Mouse (Mus musculus) lung, postnatal 4 days (tissue): ENCODE measurements around the gene Fbxo17.
"Not testable (repeated sequence)": the region's sequence is repeated elsewhere in the genome, so short reads cannot be mapped to it uniquely, and the experiment has no call there.

Experiments used
- DNase-seq, 2 experiments: peaks; one replicate each; pipeline ENCODE4 v3.0.0; 2021

The Fbxo17 gene

DNA sequence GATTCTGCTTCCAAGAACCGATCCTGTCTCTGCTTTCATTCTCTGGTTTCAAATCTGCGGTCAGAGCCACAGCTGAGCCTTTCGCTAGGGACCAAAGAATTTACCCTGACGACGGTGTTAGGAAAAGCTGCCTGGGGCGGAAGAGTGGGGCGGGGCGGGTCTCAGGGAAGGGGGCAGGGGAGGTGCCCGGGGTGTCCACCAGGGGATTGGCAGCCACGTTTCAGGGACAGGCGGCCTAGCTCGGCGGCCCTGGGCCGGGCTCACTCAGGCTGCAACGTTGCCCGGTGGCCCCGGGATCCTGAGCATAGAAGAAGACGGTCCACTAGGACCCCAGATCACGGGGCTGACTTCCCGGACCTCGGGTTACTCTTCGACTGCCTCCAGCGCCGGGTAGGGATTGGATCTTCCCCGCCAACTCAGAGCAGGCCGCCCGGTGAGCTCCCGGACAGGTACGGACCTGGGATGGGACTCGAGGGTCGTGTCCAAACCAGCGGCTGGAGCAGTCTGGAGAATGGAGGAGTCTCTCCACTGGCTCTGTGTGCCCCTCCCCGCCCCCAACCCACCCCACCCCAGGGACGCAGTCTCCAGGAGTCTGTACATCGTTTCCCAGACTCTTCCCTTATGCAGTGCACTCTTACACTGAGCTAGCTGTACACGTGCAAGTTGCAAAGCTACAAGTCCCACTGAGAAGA lies at the start of gene Fbxo17:
Gene Fbxo17 (plus strand): TSS at position 215 of the 692 bp plus-strand sequence.
- DNase-seq = peak; percentile 76 to 77

DNA sequence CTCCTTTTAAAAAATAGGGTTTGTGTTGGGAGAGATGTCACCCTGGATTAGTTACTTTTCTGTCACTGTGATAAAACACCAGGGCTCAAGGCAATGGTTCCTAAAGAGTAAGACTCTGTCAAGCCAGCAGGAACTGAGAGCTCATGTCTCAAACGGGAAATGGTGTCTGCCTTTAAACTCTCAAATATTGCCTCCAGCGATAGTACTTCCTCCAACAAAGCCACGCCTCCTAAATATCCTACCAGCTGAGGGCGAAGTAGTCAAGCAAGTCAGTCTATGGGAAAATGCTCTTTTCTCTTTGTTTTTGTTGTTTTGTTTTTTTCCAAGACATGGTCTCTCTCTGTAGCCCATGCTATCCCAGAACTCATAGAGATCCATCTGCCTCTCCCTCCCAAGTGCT lies 45.4 kb upstream of the Fbxo17 start:
- DNase-seq = no peak

DNA sequence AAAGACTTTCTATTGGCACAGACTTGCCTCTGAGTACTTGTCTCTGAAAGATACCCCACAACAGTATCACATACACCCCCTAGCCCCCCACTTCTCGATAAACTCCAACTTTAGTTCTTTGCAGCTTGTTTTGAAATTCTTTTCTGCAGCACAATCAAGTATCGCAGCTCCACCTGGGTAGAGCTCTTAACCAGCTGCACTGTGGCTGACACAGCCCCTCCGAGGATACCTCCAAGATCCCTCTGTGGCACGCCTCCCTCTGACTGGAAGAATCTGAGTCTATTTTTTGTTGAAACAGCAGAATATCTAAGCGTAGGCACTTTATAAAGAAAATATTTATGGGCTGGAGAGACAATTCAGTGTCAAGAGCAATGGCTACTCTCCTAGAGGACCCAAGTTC lies 44.3 kb upstream of the Fbxo17 start:
- DNase-seq = no peak

DNA sequence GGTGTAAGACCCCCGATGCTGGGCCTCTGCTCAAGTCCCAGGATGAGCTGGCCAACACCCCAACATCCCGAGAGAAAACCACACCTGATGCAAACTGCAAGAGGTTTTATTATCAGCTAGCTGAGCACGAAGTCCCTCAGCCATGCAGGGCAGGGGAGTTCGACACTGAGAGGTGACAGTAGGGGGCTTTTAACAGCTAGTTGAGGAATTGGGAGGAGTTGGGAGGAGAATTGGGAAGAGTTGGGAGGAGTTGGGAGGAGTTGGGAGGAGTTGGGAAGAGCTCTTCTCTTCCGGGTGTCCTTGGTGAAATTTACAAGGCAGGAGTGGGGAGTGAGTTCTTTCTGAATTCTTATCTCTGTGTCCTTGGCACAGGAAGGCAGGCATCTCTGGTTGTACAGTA lies 43.8 kb upstream of the Fbxo17 start:
- DNase-seq = not testable (repeated sequence)

DNA sequence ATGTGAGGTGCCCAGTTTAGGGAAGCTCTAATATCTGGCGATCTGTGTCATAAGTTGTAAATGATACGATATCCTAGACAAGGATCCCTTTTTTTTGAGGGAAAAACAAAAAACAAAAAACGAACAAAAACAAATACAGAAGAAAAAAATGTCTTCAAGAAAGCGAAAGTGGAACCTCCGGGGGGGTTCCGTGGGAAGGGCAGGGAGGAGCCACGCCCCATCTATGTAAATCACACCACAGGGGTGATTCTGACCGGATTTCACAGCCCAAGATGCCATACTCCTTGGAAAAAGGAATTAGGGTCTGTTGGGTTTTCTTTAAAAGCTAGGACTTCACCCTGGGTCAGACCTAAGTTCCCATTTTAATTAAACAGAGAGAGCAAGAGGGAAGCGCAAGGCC lies 41.6 kb upstream of the Fbxo17 start:
- no peak for DNase-seq

DNA sequence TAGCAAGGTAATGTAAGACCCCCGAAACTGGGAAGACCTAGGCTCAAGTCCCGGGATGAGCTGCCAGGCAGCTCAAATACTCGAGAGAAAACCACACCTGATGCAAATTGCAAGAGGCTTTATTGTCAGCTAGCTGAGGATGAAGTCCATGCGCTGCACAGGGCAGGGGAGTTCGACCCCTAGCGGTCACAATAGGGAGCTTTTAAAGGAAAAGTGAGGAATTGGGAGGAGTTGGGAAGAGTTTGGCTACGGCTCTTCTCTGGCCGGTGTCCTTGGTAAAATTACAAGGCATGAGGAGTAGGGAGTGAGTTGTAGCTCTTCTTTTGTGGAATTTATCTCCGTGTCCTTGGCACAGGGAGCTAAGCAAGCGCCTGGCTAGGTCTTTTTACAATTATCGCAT lies 40.9 kb upstream of the Fbxo17 start:
- DNase-seq = peak in 1 of 2 experiments; percentile 55

DNA sequence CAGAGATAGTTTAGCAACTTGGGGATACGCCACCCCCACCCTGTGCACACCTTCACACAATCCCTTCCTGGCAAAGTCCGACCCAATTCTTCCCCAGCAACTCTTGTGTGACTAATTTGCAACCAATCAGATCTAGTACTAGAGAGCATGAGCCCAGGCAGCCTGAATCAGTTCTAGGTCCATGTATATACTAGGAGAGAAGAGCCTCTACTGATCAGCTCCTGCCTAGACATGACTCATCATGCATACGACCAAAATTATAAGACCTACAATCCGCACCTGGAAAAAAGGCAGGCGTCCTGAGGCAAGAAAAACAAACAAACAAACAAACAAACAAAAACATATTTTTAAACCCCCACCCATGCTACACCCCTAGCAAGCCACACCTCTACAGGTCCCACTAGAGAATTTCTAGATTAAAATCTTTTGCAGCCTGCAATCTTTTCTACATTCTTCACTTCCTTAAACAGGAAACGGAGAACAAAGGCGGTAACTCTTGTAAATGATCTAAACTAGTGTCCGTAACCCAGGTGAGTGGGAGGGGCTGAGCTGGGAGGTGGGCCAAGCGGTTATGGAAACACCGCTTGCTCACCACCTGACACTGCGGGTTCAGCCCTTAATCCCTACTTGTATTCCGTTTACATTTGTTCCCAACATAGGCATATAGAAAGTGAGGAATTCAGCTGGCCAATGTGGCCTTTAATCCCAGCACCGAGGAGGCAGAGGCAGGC lies 39.6 kb upstream of the Fbxo17 start:
- DNase-seq = no peak

DNA sequence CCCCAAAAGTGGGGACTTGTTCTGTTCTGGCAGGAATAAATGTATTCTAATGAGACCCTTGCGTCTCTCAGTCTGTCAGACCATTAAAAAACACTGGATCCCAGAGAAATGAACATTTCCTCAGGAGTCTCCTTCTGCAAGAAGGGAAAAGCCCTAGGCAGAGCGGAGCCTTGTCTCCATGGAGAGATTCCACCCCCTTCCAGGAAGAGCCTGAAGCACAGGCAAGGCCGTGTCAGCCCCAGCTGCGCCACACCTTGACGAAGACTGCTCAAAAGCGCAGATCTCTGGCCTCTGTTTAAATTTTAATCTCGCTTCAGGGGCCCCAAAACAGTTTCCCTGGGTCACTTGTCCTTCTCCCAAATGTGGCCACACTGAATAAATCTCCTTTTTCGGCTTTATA lies 39.0 kb upstream of the Fbxo17 start:
- DNase-seq = no peak

DNA sequence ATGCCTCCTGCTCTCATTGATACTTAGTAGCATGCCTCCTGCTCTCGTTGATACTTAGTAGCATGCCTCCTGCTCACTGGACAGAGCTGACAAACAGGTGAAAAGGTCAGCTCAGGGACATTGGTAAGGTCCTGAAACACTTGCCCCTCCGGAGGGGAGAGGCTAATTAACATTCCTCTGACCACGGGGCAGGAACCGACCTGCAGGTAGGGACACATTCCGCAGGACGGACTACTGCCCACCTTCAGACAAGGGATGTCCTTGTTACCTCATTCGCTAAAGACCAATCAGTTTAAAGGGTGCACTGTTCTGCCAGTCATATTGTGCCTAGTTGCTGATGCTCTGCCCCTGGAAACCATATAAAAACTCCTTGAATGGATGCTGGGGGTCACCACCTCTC lies 25.5 kb upstream of the Fbxo17 start:
- no peak for DNase-seq

DNA sequence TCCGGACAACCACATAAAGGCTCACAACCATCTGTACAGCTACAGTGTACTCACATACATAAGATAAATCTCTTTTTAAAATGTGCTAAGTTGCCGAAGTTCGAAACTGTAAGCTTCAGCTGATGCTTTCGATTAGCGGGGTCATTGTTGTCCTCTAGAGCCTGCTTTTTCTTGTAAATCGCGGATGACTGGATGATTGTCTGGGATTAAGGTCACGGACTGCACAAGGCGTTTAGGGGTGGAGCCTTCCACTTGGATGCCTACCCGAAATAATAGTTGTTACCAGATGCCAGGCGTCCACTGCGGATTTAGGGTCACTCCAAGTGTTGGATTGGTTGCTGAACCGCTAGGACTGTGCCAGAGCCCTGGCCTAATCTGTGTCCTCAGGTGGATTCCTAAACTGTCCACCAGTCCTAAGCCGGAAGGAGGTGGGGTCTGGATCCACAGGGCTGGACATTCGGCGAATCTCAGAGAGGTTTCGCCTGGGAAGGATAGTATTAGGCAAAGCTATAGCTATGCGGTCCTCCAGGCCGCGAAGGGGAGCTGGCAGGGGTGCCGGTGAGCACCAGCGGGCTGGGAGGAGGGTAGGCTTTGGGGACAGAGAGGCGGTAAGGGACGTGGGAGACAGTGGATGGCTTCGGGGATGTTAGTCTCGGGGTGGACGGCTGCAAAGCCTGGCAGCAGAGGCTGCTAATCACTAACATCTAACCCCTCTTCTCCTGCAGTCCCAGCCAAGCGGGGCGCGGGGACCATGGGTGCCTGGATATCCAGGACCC lies 23.9 kb upstream of the Fbxo17 start, which contains the start of gene Fbxo27:
Gene Fbxo27 (plus strand): TSS at position 305 of the 776 bp plus-strand sequence.
- DNase-seq = peak; percentile 17 to 48

DNA sequence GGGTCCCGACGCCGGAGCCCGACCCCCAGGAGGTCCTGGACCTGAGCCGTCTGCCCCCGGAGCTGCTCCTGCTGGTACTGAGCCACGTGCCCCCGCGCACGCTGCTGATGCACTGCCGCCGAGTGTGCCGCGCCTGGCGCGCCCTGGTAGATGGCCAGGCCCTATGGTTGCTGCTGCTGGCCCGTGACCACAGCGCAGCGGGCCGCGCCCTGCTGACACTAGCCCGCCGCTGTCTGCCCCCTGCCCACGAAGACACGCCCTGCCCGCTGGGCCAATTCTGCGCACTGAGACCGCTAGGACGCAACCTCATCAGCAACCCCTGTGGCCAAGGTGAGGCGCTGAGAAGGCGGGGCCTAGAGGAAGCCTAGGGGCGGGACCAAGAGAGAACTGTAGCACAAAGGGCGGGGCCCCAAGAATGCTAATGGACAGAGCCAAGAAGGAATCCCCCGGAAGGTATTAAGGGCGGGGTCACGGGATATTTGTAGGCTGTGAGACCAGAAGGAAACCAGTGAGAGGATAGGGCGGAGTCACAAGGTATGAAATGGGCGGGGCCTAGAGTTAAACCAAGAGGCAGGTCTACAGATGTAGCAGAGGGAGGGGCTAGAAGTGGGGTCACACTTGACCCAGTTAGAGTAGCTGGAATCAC lies 23.2 kb upstream of the Fbxo17 start:
- DNase-seq = peak; percentile 88 to 90

DNA sequence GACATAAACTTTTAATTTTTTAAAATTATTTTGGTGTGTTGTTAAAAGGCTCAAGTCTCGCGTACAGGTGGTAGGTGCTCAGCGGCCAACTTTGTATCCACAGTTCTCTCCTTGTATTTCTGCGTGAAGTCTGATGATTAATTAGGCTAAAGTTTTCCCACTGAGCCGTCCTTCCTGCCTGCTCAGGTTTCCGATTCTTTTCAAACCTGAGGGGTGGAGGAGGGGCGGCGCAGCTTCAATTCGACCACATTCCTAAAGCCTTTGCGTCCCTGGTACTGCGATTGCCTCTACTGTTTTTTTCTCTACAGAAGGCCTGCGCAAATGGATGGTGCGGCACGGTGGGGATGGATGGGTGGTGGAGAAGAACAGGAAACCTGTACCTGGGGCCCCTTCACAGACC lies 22.2 kb upstream of the Fbxo17 start:
- peak in 1 of 2 experiments; percentile 5 for DNase-seq

DNA sequence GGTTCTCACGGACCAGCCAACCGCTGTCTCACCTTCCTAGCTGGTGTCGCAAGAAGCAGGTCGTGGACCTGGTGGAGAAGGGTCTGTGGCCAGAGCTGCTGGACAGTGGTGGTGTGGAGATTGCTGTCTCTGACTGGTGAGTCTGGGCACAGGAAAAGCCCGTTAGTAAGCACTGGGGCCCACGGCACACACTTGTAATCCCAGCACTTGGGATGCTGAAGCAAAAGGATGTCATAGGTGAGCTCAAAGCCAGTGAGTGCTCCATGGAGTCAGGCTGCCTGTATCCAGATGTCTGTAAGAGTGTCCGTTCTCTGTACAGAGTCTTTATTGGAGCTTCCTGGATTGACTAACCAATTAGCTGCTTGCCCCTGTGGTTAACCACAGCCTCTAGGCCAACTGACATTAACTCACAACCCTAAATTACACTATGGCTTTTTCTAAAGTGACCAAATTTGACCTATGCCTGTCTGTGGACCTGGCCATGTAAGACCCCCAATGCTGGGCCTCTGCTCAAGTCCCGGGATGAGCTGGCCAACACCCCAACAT lies 21.6 kb upstream of the Fbxo17 start:
- no peak for DNase-seq

DNA sequence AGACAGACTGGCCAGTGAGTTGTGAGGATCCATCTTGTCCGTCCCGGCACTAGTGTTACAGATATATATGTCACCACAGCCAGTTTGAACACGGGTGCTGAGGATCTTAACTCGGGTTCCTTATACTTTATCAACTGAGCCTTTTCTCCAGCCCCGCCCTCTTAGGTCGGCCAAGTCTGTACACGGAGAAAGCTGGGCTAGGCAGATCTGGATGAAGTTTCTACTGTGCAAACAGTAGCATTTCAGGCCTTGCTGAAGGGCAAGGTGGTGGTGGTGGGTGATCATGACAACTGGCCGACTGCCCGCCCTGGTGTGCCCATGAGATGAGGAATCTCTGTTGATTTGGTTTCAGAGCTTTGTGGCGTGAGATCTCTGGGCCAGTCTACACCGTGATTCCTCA lies 19.3 kb upstream of the Fbxo17 start:
- DNase-seq = no peak

DNA sequence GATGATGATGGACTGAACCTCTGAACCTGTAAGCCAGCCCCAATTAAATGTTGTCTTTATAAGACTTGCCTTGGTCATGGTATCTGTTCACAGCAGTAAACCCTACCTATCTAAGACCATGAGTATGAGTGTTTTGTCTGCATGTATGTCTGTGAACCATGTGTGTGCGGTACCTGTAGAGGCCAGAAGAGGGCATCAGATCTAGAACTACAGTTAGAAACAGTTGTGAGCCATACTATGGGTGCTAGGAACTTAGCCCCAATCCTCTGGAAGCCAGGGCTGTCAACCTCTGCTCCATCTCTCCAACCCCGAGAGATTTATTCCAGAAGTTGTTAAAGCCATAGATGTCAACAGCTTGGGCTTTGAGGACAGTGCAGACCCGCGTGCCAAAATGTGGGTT lies 16.3 kb upstream of the Fbxo17 start:
- DNase-seq = no peak

DNA sequence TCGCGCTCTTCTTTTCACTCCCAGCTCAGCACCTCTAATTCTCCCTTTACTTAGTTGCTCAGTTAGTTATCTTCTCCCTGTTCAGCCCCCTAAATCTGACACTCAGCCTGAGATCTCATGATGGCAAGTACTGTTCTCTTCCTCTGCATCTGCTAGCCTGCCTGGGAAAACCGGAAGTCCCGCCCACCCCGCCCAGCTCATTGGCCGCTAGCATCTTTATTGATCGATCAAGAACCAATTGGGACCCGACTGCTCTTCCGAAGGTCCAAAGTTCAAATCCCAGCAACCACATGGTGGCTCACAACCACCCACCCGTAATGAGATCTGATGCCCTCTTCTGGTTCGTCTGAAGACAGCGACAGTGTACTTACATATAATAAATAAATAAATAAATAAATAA lies 15.3 kb upstream of the Fbxo17 start:
- not testable (repeated sequence) for DNase-seq

DNA sequence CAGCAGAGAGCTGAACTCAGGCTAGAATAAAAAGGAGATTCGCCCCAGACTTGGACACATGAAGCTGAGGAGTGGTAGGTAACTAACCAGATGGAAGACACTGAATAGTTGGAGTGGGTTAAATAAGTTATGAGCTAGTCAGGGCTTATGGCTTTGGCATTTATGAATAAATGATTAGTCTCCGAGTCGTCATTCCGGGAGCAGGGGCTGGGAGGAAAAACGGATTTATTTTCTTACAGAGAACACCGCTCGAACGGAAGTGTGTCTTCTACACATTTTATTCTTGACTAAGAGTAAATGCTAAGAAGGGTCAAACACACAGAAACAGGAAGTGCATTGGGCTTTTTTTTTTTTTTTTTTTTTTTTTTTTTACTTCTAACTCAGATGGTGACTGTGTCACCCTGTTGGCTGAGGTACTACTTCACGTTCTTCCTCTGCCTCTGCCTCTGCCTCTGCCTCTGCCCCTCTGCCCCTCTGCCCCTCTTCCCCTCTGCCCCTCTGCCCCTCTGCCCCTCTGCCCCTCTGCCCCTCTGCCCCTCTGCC lies 13.9 kb upstream of the Fbxo17 start:
- DNase-seq = no peak

DNA sequence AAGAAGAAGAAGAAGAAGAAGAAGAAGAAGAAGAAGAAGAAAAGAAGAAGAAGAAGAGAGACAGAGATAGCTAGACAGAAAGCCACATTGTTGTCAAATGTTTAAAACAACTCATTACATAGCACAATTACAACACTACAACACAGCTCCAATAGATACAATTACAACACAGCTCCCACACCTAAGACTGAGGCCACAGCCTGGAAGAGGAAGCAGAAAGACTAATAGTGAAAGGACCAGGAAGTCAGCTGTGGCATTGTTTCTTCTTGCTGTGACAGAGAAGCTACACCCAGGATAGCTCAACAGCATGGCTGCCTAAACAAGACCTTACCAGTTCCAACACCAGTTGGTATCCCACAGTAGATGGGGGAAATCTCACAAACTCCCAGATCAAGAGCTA lies 7.2 kb upstream of the Fbxo17 start:
- no peak for DNase-seq

DNA sequence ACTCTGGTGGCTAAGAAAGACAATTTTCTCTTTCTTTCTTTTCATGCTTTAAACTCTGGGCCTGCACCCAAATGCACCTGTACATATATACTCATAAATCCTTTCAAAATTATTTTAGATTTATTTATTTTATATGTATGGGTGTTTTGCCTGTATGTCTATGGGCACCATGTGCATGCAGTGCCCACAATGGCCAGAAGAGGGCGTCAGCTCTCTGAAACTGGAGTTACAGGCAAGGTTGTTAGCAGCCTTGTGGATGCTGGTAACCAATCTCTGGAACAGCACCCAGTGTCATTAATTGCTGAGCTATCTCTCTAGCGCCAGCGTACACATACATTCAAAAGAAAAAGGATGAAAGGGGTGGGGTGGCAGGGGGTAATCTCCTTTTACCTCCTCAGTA lies 5.6 kb upstream of the Fbxo17 start:
- no peak for DNase-seq

DNA sequence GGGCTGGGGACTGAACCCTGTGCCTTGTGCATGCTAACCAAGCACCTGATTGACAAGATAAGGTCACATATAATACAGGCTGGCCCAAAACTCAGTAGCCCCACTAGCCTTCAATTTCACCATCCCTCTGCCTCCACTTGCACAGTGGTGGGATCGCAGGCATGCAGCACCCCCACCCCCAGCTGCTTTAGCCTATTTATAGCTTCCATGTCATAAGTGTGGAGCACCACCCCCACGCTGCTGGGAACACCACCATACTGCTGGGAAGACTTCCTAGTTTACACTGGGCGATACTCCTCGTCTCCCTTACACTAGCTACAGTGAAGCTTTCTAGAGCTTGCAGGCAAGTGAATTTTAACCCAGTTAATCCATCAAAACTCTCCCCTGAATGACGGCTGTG lies 1.9 kb upstream of the Fbxo17 start:
- no peak for DNase-seq

DNA sequence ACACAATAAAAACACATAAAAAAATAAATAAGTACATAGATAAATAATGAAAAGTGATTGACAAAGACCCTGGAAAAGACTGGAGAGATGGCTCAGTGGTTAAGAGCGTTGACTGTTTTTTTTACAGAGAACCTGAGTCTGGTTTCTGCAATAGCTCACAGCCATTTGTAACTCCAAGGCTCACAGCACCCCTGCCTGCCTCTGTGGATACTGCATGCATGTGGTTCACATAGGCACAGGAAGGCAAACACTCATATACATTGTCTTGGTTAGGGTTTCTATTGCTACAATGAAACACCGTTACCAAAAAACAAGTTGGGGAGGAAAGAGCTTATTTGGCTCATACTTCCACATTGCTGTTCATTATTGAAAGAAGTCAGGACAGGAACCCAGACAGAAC lies 1.0 kb upstream of the Fbxo17 start:
- no peak for DNase-seq

DNA sequence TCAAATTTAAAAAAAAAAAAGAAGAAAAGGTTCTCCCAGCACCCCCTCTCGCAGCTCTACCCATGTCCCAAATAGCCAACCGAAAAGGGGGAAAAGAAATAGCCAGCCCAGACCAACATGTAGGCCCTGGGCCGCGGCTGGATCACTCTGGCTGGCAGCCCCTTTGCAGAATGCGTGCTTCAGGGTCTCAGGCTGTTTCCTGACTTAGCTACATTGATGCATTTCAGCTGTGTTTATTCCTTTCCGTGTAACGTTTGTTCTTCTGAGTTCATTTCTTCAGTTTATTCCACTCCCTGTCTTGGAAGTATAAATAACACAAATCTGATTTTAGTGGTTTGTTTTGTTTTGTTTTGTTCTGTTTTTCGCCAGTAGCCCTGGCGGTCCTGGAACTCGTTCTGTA lies 1.1 kb downstream of the Fbxo17 start:
- DNase-seq = no peak

DNA sequence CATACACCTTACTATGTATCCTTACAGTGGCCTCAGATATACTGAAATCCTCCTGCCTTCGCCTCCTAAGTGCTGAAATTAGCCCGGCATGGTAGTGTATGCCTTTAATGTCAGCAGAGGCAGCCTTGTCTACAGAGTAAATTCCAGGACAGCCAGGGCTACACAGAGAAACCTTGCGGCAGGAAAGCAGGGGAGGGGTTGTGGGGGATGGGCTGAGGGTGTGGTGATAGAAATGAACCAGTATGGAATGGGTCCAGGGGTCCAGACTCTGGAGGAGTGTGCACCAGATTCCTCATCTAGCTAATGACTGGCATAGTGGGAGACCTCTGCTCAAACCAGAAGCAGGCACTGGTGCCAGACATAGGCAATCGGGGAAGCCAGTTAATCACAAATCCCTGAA lies 2.6 kb downstream of the Fbxo17 start:
- no peak for DNase-seq
